Mouse (Mus musculus): ENCODE measurements around the gene 1700016H13Rik. TPM values are rescaled to one million over a fixed set of nuclear protein-coding genes. Genes with fewer than 3 reads are reported as not detected.

The 1700016H13Rik gene
- 0.10 TPM in 1 of 2 replicates, not detected in the other for polyA plus RNA-seq (2015; fragmentation: Nextera tagmentation; extraction: Ambion mirVana)

GRCm38 (mm10) chr5:103655346-103656118 lies at the start of gene 1700016H13Rik:
Gene 1700016H13Rik (minus strand): TSS chr5:103656010.

DNA sequence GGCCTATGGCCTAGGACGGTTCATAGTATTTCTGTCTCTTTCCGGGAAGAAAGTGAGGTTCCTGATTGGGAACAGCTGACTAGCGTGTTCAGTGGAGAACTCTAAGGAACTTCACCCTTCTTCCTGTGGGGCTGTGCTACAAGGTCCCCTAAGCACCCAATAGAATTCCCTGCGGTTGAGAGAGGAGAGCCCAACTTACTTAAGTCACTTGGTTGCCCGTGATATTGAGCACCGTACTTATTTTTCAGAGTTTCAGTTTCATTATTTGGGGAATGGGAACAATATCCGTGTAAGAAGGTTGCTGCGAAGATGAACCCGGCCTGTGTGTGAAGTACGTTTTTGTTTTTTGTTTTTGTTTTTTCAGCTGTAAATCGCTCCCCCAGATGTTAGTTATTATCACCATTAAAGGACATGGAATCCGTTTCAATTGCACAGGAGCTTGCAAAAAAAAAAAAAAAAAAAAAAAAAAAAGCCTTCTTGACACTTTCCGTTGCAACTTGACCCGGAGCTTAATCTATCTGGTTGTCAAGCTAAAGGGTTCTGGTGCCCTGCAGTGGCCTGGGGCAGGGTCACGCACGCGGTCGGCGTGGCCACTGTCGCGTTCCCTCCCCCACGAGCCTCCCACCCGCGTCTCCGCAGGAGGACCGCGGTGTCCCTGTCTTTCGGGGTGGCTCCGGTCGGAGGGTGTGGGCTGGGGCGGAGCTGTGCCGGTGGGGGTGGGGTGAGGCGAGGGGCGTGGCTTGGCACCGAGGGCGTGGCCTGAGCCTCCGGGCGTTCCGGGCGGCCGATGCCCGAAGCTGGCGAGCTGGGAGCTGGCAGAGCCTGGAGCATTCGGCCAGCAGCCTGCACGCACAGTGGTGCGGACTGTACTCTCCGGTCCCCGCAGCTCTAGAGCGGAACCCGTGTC lies 36.1 kb upstream of the 1700016H13Rik start, which contains the start of gene Aff1:
TSS of gene Aff1 (plus strand) at position 751 of the 907 bp plus-strand sequence.

DNA sequence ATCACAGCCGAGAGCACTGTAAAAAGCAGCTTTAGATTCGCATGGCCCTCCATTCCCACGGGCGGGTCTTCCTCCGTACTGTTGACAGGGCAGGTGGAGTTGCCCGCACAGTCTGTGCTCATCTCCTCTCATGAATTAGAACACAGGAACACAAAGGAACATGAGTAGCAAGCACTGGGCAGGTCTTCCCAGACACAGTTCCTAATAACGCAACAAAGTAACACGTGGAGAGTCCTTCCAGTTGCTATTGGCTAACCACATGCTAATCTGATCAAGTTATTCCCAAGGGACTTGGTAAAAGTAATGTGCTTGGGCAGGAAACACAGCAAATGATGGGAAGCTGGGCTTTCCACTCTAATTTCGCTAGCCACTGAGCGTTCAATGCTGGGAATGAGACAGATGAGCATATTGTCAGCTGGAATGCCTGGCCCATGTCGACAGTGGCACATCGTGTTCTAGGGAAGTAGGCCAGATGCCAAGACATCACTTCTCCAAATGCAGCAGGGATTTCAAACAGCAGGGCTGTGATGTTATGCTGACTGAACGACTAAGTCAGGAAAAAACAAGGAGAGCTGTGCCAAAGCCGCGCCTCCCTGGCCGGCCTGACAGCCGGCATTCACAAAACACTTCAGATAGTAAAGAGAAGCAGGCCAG lies 26.6 kb downstream of the 1700016H13Rik start, which contains the start of gene Slc10a6:
TSS of gene Slc10a6 (minus strand) at position 293 of the 654 bp plus-strand sequence.

Other genes starting within 250 kb of the 1700016H13Rik start
- gene Ptpn13, start 230.8 kb downstream of the 1700016H13Rik start, polyA plus RNA-seq (2015; fragmentation: Nextera tagmentation; extraction: Ambion mirVana), result 2.9 and 3.1 TPM in 2 replicates
- 0.18 and 0.39 TPM in 2 replicates for gene Slc10a6, start 26.6 kb downstream of the 1700016H13Rik start, polyA plus RNA-seq (2015; fragmentation: Nextera tagmentation; extraction: Ambion mirVana)
- gene Aff1, start 36.4 kb upstream of the 1700016H13Rik start, polyA plus RNA-seq (2015; fragmentation: Nextera tagmentation; extraction: Ambion mirVana), result 1.4 and 1.6 TPM in 2 replicates

Data from neural tube, postnatal 0 days (tissue).